Mouse (Mus musculus) thymus, adult 18-20 months (tissue): ENCODE data around the gene Hrnr.
A peak's percentile ranks its signal among the peaks of the same experiment; 100 is the strongest.

Experiments
- DNase-seq, 2 experiments: peaks; one replicate each; pipeline ENCODE4 v3.0.0; 2022; ENCODE audit warnings: mixed read lengths in 2 of 2

Gene Hrnr

DNA sequence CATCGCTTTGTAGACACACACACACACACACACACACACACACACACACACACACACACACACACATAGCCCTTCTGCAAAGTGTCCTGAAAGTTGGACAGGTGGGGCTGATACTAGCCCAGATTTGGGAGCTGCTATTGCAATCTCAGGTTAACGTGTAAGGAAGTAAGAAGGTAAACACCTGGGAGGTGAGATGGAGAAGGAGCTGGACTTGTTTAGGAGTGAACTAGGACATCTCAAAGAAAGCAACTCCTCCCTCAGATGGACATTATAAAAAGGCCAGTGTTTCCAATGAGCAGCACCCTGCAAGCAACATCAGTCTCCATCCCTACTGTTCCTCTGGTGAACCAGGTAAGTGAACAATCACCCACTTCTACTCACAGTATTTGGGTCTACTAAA is at the start of gene Hrnr:
Gene Hrnr (plus strand): TSS at position 301 of the 400 bp plus-strand sequence.
- DNase-seq, result no peak

DNA sequence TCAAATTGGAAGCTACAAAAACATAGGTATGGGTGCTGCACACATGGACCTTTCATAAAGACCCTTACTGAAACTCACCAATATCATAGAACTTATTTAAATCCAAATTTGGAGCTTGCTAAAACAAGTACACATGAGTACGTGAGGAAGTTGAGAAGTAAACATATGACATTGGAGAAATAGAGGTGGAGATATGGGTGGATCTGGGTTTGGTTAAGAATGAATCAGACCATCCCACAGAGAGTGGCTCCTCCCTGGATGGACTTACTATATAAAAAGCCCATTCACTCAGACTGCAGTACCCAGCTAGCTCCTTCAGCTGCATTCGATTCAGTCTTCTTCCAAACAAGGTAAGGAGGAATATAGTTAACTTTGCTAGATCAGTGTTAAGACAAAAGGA is 46.3 kb upstream of the Hrnr start, which contains the start of gene Flg:
Gene Flg (plus strand): TSS at position 301 of the 400 bp plus-strand sequence.
- no peak for DNase-seq

DNA sequence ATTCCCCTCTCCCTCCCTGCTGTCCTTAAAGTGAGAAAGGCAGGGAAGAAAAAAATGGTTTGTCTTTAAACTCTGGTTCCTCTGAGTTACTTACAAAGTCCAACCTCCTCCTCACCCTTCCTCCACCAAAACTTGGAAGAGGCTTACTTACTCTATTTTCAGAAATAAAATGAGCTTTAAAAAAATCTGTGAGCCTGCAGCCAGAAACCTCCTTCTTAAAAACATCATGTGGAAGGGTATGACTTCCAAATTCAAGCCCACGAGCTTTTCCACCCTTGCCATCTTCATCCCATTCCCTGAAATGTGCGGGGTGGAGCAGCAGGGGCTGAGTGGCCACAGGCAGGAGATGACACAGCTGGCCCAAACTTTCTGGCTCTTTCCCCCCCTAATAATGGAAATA is 22.0 kb upstream of the Hrnr start:
- DNase-seq, result no peak

DNA sequence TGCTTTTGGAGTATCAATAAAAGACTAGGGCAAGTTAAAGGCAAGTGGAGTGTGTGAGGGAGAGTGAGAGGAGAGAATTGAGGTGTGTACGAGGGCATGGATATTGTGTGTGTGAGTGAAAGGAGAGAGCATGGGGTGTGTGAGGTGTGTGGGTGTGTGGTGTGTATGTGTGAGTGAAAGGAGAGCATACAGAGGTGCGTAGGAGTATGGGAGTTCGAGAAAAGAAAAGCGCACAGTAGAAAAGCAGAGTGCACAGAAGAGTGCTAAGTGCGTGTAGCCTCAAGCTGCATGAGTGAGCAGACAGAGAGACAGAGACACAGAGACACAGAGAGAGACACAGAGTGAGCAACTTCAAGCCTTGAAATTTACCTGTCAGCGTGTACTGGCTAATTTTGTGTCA is 19.7 kb upstream of the Hrnr start:
- DNase-seq, result no peak

DNA sequence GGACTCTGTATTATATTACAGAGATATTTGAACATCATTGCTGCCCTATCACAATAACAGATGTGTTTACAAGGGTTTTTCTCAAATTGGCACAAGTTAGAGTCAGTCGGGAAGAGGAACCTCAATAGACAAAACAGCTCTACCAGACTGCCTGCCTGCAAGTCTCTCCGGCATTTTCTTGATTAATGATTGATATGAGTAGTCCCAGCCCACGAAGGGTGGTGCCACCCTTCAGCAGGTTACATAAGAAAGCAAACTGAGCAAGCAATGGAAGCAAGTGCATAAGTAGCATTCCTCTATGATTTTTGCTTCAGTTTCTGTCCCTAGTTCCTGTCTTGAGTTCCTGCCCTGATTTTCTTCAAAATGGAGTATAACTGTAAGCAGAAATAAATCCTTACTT is 17.7 kb upstream of the Hrnr start:
- DNase-seq, result no peak

DNA sequence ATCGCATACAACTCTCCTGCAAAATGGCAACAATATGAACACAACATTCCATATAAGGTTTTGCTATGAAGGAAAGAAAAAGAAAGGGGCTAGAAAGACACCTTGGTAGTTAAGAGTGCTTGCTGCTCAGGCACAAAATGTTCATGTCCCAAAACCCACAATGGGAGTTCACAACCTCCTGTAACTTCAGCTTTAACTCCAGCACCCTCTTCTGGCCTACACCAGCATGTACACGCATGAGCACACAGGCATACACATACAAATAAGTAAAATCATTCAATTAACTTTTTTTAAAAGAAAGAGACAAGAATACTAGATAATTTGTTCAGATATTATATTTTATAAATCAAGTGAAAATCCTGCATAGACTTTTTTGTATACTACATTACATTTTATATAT is 13.4 kb upstream of the Hrnr start:
- DNase-seq, result no peak

DNA sequence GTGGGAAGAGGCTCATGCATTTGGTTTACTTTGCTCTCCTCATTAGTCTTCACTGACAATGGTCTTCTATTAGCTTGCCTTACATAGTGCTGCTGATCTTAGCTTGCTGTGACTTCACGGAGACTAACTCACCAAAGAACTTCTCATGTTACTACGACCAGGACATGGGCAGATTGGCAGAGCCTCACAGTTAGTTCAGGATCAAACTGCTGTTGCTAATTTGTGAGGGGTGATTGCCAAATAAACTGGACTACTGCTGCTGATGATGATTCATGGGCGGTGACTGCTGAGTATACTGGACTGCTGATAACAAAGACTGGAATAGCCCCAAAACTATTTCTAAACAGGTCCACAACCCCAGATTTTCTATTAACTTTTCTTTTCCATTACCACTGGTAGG is 8.2 kb upstream of the Hrnr start:
- DNase-seq, result no peak

DNA sequence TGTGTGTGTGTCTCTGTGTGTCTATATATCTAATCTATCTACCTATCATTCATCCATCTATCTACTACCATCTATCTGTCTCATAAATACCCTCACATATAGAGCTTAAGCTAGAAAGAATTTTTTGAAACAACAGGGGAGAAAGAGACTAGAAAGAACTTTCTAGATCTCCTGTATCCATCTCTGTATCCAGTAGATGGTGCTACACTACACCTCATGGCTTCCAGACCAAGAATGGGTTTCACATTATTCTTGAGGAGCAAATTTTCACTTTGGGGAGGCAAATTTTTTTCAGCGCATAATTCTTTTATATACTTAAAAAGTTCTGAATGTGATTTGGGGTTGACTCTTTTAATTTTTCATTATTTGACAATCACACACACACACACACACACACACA is 5.2 kb upstream of the Hrnr start:
- DNase-seq, result no peak

DNA sequence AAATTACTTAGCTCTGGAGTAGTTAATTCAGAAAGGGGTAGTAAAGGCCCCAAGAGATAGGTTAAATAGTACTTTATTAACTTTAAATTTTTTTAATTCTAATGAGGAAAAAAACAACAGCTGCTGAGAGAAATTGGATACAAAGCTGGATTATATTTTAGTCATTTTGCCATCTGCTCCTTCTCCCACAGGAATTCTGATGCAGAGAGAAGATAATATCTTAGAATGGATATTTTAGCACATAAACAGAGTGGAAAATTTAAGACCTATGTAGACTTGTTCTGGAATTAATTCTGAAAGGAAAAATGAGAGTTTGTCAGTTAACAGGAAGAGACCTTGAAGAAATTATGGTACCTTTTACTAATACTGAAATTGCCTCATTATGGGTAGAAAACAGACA is 18.2 kb downstream of the Hrnr start:
- no peak for DNase-seq

DNA sequence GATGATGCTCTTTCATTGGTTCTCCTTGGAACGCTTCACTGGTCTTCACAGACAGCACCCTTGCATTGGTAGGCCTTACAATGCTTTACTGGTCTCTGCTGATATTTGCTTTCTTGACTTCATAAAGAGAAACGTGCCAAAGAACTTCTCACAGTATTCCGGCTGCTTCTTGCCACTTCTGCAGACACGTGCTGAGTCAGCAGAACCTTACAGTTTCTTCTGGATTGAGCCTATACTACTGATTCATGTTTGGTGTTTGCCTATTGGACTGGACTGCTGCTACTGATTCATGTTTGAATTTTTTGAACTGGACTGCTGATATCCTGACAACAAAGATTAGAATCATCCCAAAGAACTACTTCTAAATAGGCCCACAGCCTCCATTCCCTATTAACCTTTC is 20.5 kb downstream of the Hrnr start:
- DNase-seq, result no peak

DNA sequence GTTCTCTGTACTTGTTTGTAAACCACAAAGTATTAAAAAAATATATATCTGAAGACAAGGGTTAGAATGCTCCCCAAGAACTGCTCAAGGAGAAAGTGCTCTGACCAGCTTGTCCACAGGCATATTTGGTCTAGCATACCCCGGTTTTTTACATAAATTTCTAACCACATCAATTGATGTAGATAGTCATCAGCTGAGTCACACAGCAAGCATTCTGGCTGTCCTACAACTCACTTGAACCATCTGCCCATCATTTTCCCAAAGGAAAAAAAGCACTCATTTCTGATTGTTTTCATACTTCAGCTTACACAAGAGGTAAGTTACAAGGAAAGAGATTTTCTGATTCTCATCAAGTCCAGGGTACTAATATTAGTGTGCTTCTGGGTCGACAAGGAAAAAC is 27.3 kb downstream of the Hrnr start:
- DNase-seq, result no peak

DNA sequence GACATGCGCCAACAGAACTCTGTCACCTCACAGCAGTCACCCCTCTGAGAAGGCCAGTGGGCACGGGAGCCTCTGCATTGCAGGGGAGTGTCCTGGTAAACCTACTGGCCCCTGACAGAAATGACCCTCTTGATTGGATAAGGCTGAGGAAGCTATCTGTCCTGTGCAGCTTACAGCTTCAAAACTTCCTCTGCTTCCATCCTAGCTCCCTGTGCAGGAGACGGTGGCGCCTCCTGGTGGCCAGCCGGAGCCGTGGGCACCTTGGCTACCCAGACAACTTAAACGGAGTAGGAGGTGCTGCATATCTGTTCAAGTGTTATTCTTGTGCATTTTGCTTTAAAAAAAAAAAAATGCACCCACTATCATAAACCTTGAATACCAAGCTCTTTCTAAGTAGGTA is 40.5 kb downstream of the Hrnr start:
- peak in 1 of 2 experiments; percentile 9 for DNase-seq

DNA sequence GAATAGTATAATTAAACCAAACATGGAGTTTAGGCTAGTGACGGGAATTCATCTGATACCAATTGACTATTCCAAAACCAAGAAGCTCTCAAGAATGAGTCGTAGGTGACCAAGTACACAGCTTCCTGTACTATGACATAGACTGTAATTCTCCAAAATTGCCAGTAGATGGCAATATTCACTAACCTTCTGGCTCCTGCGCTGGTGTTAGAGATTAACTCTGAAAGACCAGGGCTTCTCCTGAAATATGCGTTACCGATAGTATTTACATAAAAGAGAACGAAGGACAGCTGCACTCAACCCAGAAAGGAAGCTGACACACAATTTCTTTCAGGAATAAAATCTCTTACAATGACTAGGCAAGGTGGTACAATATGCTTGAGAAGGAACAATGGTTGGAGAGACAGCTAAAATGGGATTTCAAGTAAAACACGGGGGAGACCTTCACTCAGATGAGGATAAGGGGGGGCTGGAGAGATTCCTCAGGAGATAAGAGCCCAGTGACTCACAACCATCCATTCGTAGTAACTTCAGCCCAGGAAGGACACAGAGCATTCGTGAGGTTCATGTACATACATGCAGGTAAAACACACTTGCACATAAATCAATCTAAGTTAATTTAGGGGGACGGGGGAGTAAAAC is 42.5 kb downstream of the Hrnr start:
- DNase-seq, result no peak

DNA sequence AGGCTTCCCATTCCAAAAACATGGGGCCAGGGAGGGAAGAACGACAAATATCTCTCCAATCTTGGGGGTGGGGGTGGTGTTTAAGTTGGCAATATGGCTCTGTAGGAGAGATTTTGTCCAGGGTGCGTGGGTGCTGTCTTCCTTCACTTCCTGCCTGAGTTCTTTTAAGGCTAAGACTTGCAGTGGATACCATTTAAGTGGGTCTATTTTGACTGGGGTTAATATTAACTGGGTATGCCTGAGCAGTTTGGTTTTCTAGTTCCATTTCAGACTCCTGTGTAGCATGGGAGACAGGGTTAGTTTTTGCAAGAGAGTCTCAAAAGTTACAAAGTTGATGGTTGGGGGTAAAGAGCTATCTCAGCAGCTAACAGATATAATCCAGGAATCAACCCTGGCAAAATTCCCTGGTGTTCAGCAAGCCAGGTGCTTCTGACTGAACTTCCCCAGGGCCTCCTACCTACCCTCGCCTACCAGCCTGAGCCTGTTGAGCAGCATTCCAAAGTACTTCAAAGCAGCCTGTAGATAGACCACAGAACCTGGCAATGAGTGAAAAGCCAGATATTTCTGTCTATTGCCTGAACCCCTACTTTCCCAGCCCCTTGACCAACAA is 47.5 kb downstream of the Hrnr start:
- DNase-seq, result no peak

DNA sequence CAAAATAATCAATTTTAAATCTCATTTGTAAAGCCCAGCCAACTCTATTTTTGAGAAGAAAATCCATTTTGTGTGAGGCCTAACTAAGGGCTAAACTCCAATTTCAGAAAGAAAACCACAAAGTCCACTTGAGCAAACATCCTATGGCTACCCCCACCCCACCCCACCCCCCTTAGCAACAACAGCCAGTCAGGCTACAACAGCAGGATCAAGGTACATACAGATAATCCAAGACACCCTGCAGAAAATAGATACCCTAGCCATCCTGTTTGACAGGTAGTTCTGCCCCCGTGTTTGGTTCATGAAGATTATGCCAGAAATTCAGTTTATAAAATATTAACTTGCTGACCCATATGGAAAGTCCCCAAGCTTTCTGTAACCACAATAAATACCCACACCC is 48.6 kb downstream of the Hrnr start:
- no peak for DNase-seq

DNA sequence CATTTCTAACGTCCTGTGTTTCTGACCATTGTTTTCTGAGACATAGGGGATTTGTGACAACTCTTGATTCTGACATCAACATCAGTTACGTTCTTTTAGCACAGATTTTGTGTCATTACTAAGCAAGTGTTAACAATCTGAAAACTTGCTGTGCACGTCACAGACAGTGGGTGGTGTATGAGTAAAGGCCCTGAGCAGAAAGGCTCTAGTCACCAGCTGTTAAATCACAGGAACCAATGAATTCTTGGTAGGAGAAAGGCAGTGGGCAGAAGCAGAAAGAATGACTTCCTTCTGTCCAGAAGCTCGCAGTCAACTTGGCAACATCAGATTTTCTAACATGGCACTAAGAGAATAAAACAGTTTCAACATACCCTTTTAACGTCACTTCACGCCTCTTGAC is 53.9 kb downstream of the Hrnr start:
- no peak for DNase-seq

DNA sequence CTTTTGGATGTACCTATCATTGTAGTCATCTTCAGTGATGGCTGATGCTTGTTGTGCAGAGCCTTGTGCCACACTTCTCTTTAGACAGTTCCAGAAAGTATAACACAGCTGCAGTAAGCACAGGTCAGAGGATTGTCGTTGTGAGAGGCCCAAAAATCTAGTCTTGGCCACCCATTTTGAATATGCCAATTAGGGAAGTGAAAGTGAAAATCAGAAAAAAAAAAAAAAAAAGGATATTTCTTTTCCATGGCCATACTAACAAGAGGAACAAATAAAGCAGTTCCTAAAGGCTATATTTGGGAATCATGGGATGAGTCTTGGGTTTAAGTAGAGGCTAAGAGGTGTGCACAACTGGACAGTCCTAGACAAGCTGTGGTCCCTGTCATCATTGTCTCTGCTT is 55.6 kb downstream of the Hrnr start:
- DNase-seq, result no peak

DNA sequence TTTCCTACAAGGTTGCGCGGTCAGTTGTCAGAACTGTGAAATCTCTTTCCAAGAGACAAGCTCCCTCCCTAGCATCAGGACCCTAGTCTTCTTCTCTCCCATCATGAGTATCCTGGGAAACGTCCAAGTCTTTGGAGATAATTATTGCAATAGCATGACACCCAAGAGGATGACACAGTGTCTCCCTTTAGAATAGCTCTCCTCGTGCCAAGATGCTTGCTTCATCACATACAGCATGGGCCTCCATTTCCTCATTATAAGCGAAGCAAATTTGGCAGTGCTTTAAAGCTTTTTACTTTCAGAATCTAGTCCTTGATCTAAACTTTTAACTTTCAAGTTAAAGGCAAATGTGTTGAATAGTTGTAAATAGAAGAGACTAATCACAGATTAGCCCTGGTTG is 56.1 kb downstream of the Hrnr start:
- no peak for DNase-seq

DNA sequence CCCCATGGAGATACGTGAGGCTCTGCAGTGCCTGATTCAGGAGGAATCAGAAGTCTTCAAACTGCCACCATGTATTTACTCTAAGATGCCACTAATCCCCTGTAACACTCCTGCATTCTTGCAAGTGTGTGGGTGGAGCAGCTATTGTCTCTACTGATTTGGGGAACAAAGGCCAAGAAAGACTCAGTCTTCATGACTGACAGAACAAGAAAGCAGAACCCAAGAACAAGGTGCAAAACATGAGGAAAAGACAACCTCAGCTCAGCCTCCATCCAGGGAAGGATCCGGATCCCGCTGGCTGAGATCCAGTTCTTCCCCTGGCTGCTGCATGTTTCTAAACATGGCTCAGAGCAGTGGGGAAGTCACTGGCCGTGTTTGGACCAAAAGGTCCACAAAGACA is 58.6 kb downstream of the Hrnr start:
- no peak for DNase-seq
